Mouse (Mus musculus) G1E (cell line): ENCODE results near the gene Fhad1. TPM values are rescaled to one million over a fixed set of nuclear protein-coding genes. Genes with fewer than 3 reads are reported as not detected.

Experiments used
- ATAC-seq: 2 replicates; pipeline ENCODE4 v1.8.0; 2016; ENCODE audit warnings: mild to moderate bottlenecking; ENCODE audit not compliant: insufficient number of reproducible peaks, poor library complexity, low FRiP score, severe bottlenecking; ENCODE audit errors: extremely low read depth
- DNase-seq: peaks from one replicate; pipeline ENCODE4 v3.0.0; 2012; ENCODE audit warnings: low spot score
- H3K27me3 ChIP-seq: 2 replicates; pipeline ENCODE4 v1.6.1; 2012; ENCODE audit warnings: mild to moderate bottlenecking, low read length, inconsistent platforms; ENCODE audit not compliant: insufficient read depth
- H3K36me3 ChIP-seq: replicated peaks from 2 replicates; pipeline ENCODE3; 2012; ENCODE audit warnings: mild to moderate bottlenecking, inconsistent platforms
- H3K4me1 ChIP-seq: 2 replicates; pipeline ENCODE4 v1.6.1; 2012; ENCODE audit warnings: low read depth, low read length, inconsistent platforms, mixed read lengths; ENCODE audit not compliant: insufficient read depth
- H3K4me3 ChIP-seq: 2 replicates; pipeline ENCODE4 v1.5.1; 2012; ENCODE audit warnings: low read depth, mild to moderate bottlenecking, inconsistent platforms, low read length, moderate library complexity, mixed read lengths
- H3K9me3 ChIP-seq: replicated peaks from 2 replicates; pipeline ENCODE4 v1.6.1; 2012; ENCODE audit warnings: inconsistent platforms
- CTCF ChIP-seq: IDR thresholded peaks from 2 replicates; pipeline ENCODE4 v1.5.1; 2012; ENCODE audit warnings: low read depth, low read length, inconsistent platforms, mixed read lengths
- GATA1 ChIP-seq: IDR thresholded peaks from 2 replicates; pipeline ENCODE4 v1.6.1; 2012; ENCODE audit warnings: borderline replicate concordance, low read length, inconsistent platforms, mixed read lengths
- GATA2 ChIP-seq: IDR thresholded peaks from 2 replicates; pipeline ENCODE4 v1.6.1; 2012; ENCODE audit warnings: low read depth, low read length, inconsistent platforms, borderline replicate concordance
- POLR2AphosphoS5 ChIP-seq: IDR thresholded peaks from 2 replicates; pipeline ENCODE4 v1.6.1; 2012; ENCODE audit warnings: low read depth, low read length, inconsistent platforms; ENCODE audit not compliant: insufficient replicate concordance
- TAL1 ChIP-seq: conservative IDR thresholded peaks from 2 replicates; pipeline ENCODE4 v1.6.1; 2012; ENCODE audit warnings: low read depth, low read length, inconsistent platforms, mixed read lengths
- polyA plus RNA-seq: library from polyadenylated mRNA; stranded (reverse); fragments of >175 nt; gene quantifications from 2 replicates; pipeline ENCODE4 v1.2.3, GENCODE M21; 2012
- total RNA-seq, 2 experiments: library from RNA; stranded (forward) in 1 of 2; stranded (reverse) in 1 of 2; fragments of 200-1000 nt in 1 of 2; fragments of >200 nt in 1 of 2; fragmentation: Nextera tagmentation in 1 of 2; gene quantifications; 2 replicates each; pipeline ENCODE4 v1.2.3; 2014 to 2017

Gene Fhad1
- total and polyA plus RNA-seq, 3 experiments, result 0.11 TPM; not detected in 2

GRCm38 (mm10) chr4:141902479-141902858 lies 112.4 kb downstream of the Fhad1 start:
- TF ChIP-seq GATA2 (no peak), GATA1 (no peak), CTCF (no peak), POLR2AphosphoS5 (no peak), TAL1 (no peak)
- Histone ChIP-seq H3K36me3 (no peaks in the 10 kb centered on the region), H3K4me3 (no peak overlapping the region), H3K9me3 (no peaks in the 10 kb centered on the region), H3K4me1 (no peaks in the 10 kb centered on the region), H3K27me3 (peaks cover 7% of the 10 kb centered on the region; the same call in 1 of the 2 replicates)
- ATAC-seq (no peak), DNase-seq (no peak)

- Histone ChIP-seq H3K36me3 (no peaks in the 10 kb centered on the region), H3K9me3 (no peaks in the 10 kb centered on the region), H3K4me3 (no peak overlapping the region), H3K27me3 (peaks cover 7% of the 10 kb centered on the region; the same call in 1 of the 2 replicates), H3K4me1 (no peaks in the 10 kb centered on the region)
- ATAC-seq (no peak), DNase-seq (no peak)
- no peak for TF ChIP-seq GATA2
- no peak for TF ChIP-seq TAL1
- no peak for TF ChIP-seq POLR2AphosphoS5
- no peak for TF ChIP-seq GATA1
- TF ChIP-seq CTCF, result no peak
Measured at GRCm38 (mm10) chr4:141901711-141902478, 113.0 kb downstream of the Fhad1 start.

GRCm38 (mm10) chr4:141900421-141900820 lies 114.5 kb downstream of the Fhad1 start:
- no peak overlapping the region for H3K4me3 ChIP-seq
- no peaks in the 10 kb centered on the region for H3K9me3 ChIP-seq
- TF ChIP-seq GATA2, result no peak
- TF ChIP-seq POLR2AphosphoS5, result no peak
- no peak for TF ChIP-seq GATA1
- no peak for TF ChIP-seq TAL1
- no peak for TF ChIP-seq CTCF
- no peaks in the 10 kb centered on the region for H3K4me1 ChIP-seq
- no peaks in the 10 kb centered on the region for H3K36me3 ChIP-seq
- no peak for DNase-seq
- peaks cover 9% of the 10 kb centered on the region; the same call in 1 of the 2 replicates for H3K27me3 ChIP-seq
- ATAC-seq, result no peak

- no peak for TF ChIP-seq CTCF
- no peak for TF ChIP-seq GATA1
- TF ChIP-seq POLR2AphosphoS5, result no peak
- no peak for TF ChIP-seq GATA2
- TF ChIP-seq TAL1, result no peak
- ATAC-seq (no peak), DNase-seq (no peak)
- Histone ChIP-seq H3K9me3 (no peaks in the 10 kb centered on the region), H3K36me3 (no peaks in the 10 kb centered on the region), H3K4me3 (no peak overlapping the region), H3K27me3 (peaks cover 9% of the 10 kb centered on the region; the same call in 1 of the 2 replicates), H3K4me1 (no peaks in the 10 kb centered on the region)
Measured at GRCm38 (mm10) chr4:141899936-141900335, 114.9 kb downstream of the Fhad1 start.

GRCm38 (mm10) chr4:141898905-141899304 lies 116.0 kb downstream of the Fhad1 start:
- no peak for DNase-seq
- H3K27me3 ChIP-seq, result peaks cover 6% of the 10 kb centered on the region; the same call in 1 of the 2 replicates
- TF ChIP-seq CTCF, result no peak
- TF ChIP-seq TAL1, result no peak
- no peak for TF ChIP-seq POLR2AphosphoS5
- no peak for TF ChIP-seq GATA2
- no peak for TF ChIP-seq GATA1
- H3K4me3 ChIP-seq, result no peak overlapping the region
- no peaks in the 10 kb centered on the region for H3K9me3 ChIP-seq
- no peaks in the 10 kb centered on the region for H3K4me1 ChIP-seq
- no peaks in the 10 kb centered on the region for H3K36me3 ChIP-seq
- ATAC-seq, result no peak

GRCm38 (mm10) chr4:141897838-141898237 lies 117.0 kb downstream of the Fhad1 start:
- DNase-seq (no peak), ATAC-seq (no peak)
- Histone ChIP-seq H3K4me1 (no peaks in the 10 kb centered on the region), H3K9me3 (no peaks in the 10 kb centered on the region), H3K4me3 (no peak overlapping the region), H3K27me3 (peaks cover 11% of the 10 kb centered on the region; the same call in 1 of the 2 replicates), H3K36me3 (no peaks in the 10 kb centered on the region)
- TF ChIP-seq POLR2AphosphoS5 (no peak), GATA2 (no peak), CTCF (no peak), TAL1 (no peak), GATA1 (no peak)
